Mouse (Mus musculus) G1E (cell line): ENCODE measurements around the gene Fcor.

Experiments
- CTCF ChIP-seq: IDR thresholded peaks from 2 replicates; pipeline ENCODE4 v1.5.1; 2012; ENCODE audit warnings: low read depth, low read length, inconsistent platforms, mixed read lengths
- GATA1 ChIP-seq: IDR thresholded peaks from 2 replicates; pipeline ENCODE4 v1.6.1; 2012; ENCODE audit warnings: borderline replicate concordance, low read length, inconsistent platforms, mixed read lengths
- GATA2 ChIP-seq: IDR thresholded peaks from 2 replicates; pipeline ENCODE4 v1.6.1; 2012; ENCODE audit warnings: low read depth, low read length, inconsistent platforms, borderline replicate concordance
- POLR2AphosphoS5 ChIP-seq: IDR thresholded peaks from 2 replicates; pipeline ENCODE4 v1.6.1; 2012; ENCODE audit warnings: low read depth, low read length, inconsistent platforms; ENCODE audit not compliant: insufficient replicate concordance
- TAL1 ChIP-seq: conservative IDR thresholded peaks from 2 replicates; pipeline ENCODE4 v1.6.1; 2012; ENCODE audit warnings: low read depth, low read length, inconsistent platforms, mixed read lengths

GRCm38 (mm10) chr8:3684530-3684929, 12.4 kb upstream of the Fcor start:
- no peak for TF ChIP-seq CTCF
- TF ChIP-seq TAL1: no peak
- no peak for TF ChIP-seq GATA1
- TF ChIP-seq GATA2: no peak
- TF ChIP-seq POLR2AphosphoS5: no peak
